Mouse (Mus musculus) adipocyte (in vitro differentiated cells): ENCODE measurements at regions not wholly inside any gene's neighbourhood (a gene's known extent, or its start where the extent isn't known, plus 50 kb on each side); places are given as distances from the start of the nearest gene placed in this dataset.
A peak's percentile ranks its signal among the peaks of the same experiment; 100 is the strongest.

Experiments
- DNase-seq: peaks from one replicate; pipeline ENCODE4 v3.0.0-alpha.2; 2016; ENCODE audit warnings: low spot score

GRCm38 (mm10) chr3:115407946-115408642 lies 306.8 kb downstream of the S1pr1 start:
- no peak for DNase-seq

DNA sequence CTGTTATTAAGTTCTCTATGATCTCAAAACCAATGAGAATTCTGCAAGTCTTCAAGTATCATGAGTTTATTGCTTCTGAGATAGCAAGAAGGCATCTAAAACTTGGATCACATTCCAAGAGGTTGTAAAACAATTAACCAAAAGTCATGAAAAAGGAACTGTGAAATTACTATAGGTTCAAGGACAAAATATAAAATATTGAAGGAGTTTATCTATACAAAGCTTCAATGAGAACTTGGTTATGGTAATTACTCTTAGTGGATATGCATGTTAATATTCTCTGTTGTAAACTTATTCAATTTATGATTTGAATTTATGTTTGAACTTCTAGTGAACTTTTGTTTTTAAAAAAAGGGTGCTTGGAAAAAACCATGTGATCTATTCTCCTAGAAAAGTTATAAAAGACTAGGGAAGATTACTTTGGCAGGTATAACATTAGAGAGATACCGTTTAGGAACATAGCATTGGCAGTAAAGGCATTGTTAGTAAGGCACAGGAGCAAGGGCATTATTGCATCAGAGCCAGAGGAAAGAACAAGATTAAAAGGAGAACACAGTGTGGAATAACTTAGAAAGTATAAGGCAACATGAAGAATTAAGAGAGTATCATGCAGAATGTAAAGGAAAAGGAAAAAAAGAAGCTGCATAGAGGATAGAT lies 311.4 kb downstream of the S1pr1 start:
- no peak for DNase-seq

DNA sequence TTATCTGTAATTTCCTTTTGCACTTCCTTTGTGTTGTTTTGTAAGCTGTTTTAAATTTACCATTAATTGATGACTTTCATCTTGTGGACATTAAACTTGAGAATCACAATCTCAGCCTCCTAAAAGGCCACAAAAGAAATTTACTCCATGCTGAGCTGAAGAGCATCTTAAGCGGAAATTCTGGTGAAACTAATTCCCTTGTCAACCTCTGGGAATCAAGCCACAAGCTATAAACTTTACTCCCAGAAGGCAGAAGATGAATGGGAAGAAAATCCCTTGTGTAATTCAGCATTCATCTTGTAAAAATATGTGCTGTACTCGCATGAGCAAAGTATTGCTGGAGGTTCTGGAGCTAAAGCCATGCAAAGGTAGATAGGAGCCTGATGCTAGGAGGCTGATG lies 350.0 kb downstream of the S1pr1 start:
- DNase-seq = peak; percentile 13
